Mouse (Mus musculus) embryonic facial prominence, embryonic 14.5 days (tissue): ENCODE results near the gene Kdelc2. TPM values are rescaled to one million over a fixed set of nuclear protein-coding genes. Genes with fewer than 3 reads are reported as not detected.

ENCODE experiments used
- ATAC-seq: fragments of 200-750 bp; cut with Nextera tagmentation; 2 replicates; pipeline ENCODE4 v1.8.0; 2017; ENCODE audit warnings: low read depth, moderate number of reproducible peaks, moderate TSS enrichment
- DNase-seq: peaks from one replicate; pipeline ENCODE4 v3.0.0-alpha.2; 2015; ENCODE audit warnings: low spot score
- H3K27ac ChIP-seq: fragments of 300-500 bp; sonication (generic); replicated peaks from 2 replicates; pipeline ENCODE4 v1.5.1; 2014; ENCODE audit warnings: low read depth, mild to moderate bottlenecking, low read length, moderate library complexity
- H3K27me3 ChIP-seq: fragments of 300-500 bp; sonication (generic); replicated peaks from 2 replicates; pipeline ENCODE4 v1.6.1; 2014; ENCODE audit warnings: low read length; ENCODE audit not compliant: control insufficient read depth, insufficient read depth
- H3K36me3 ChIP-seq: fragments of 300-500 bp; sonication (generic); 2 replicates; pipeline ENCODE4 v1.6.1; 2014; ENCODE audit warnings: low read length, mixed read lengths; ENCODE audit not compliant: control insufficient read depth, insufficient read depth
- H3K4me1 ChIP-seq: fragments of 300-500 bp; sonication (generic); 2 replicates; pipeline ENCODE4 v1.6.1; 2014; ENCODE audit warnings: antibody characterized with exemption, low read length; ENCODE audit not compliant: control insufficient read depth, insufficient read depth
- H3K4me2 ChIP-seq: fragments of 300-500 bp; sonication (generic); 2 replicates; pipeline ENCODE4 v1.6.1; 2014; ENCODE audit warnings: low read depth, mild to moderate bottlenecking, low read length, moderate library complexity, mixed read lengths
- H3K4me3 ChIP-seq: fragments of 300-500 bp; sonication (generic); 2 replicates; pipeline ENCODE4 v1.5.1; 2014; ENCODE audit warnings: low read depth, mild to moderate bottlenecking, low read length
- H3K9ac ChIP-seq: fragments of 300-500 bp; sonication (generic); 2 replicates; pipeline ENCODE4 v1.6.1; 2014; ENCODE audit warnings: low read depth, mild to moderate bottlenecking, low read length, moderate library complexity, mixed read lengths
- H3K9me3 ChIP-seq: fragments of 300-500 bp; sonication (generic); 2 replicates; pipeline ENCODE4 v1.6.1; 2016; ENCODE audit warnings: low read length; ENCODE audit not compliant: control insufficient read depth
- WGBS: fragments of 180-500 bp; shearing (Covaris S2); extraction: QIAGEN DNeasy Blood & Tissue Kit; methylation state at CpG from one replicate; pipeline ENCODE4 v1.1.7; 2014; 5-methylcytosine and 5-hydroxymethylcytosine counted together
- polyA plus RNA-seq: library from polyadenylated mRNA; unstranded; fragments of >200 nt; fragmentation: Nextera tagmentation; extraction: Ambion mirVana; gene quantifications from 2 replicates; pipeline ENCODE4 v1.2.1, GENCODE M21; 2014

Kdelc2 gene
- polyA plus RNA-seq, 1 experiment from 2014 or later, result 29.8 TPM

GRCm38 (mm10) chr9:53398388-53398700 is 14.5 kb downstream of the Kdelc2 start:
- Histone ChIP-seq H3K9me3 (no peaks in the 10 kb centered on the region), H3K4me1 (peaks cover 9% of the 10 kb centered on the region; the same call in 1 of the 2 replicates), H3K27ac (no peak overlapping the region), H3K36me3 (peaks cover 12% of the 10 kb centered on the region), H3K27me3 (no peaks in the 10 kb centered on the region), H3K4me2 (no peak overlapping the region), H3K9ac (no peak overlapping the region), H3K4me3 (no peak overlapping the region)
- 15% methylated on average over 5 of the region's 5 CpGs for WGBS
- ATAC-seq (no peak), DNase-seq (peak; percentile 34)

- WGBS, result 90% methylated on average over 8 of the region's 8 CpGs
- Histone ChIP-seq H3K4me3 (no peak overlapping the region), H3K9ac (no peak overlapping the region), H3K9me3 (no peaks in the 10 kb centered on the region), H3K4me1 (peaks cover 9% of the 10 kb centered on the region; the same call in 1 of the 2 replicates), H3K27me3 (no peaks in the 10 kb centered on the region), H3K36me3 (peaks cover 12% of the 10 kb centered on the region), H3K27ac (no peak overlapping the region), H3K4me2 (no peak overlapping the region)
- ATAC-seq, result no peak
- no peak for DNase-seq
Observed at GRCm38 (mm10) chr9:53399537-53399936, 15.7 kb downstream of the Kdelc2 start.

GRCm38 (mm10) chr9:53400696-53401095 is 16.9 kb downstream of the Kdelc2 start:
- no peak for ATAC-seq
- no peak overlapping the region for H3K9ac ChIP-seq
- no peak for DNase-seq
- H3K36me3 ChIP-seq, result peaks cover 12% of the 10 kb centered on the region
- no peak overlapping the region for H3K4me2 ChIP-seq
- no peaks in the 10 kb centered on the region for H3K27me3 ChIP-seq
- peaks cover 10% of the 10 kb centered on the region; the same call in 1 of the 2 replicates for H3K4me1 ChIP-seq
- no peak overlapping the region for H3K27ac ChIP-seq
- H3K9me3 ChIP-seq, result no peaks in the 10 kb centered on the region
- H3K4me3 ChIP-seq, result no peak overlapping the region
- WGBS, result 81% methylated on average over 4 of the region's 4 CpGs

GRCm38 (mm10) chr9:53401146-53401545 is 17.3 kb downstream of the Kdelc2 start:
- no peak overlapping the region for H3K4me2 ChIP-seq
- H3K27me3 ChIP-seq, result no peaks in the 10 kb centered on the region
- no peak overlapping the region for H3K4me3 ChIP-seq
- peaks cover 10% of the 10 kb centered on the region for H3K36me3 ChIP-seq
- no peak overlapping the region for H3K27ac ChIP-seq
- H3K9ac ChIP-seq, result no peak overlapping the region
- no peaks in the 10 kb centered on the region for H3K9me3 ChIP-seq
- H3K4me1 ChIP-seq, result peaks cover 12% of the 10 kb centered on the region; the same call in 1 of the 2 replicates
- WGBS, result 79% methylated on average over 8 of the region's 8 CpGs
- ATAC-seq (no peak), DNase-seq (no peak)

- Histone ChIP-seq H3K36me3 (peaks cover 7% of the 10 kb centered on the region; the same call in 1 of the 2 replicates), H3K4me1 (peaks cover 12% of the 10 kb centered on the region; the same call in 1 of the 2 replicates), H3K4me2 (peak within 1 kb of the TSS; percentile 44), H3K27me3 (no peaks in the 10 kb centered on the region), H3K4me3 (peak within 1 kb of the TSS; percentile 11), H3K9me3 (no peaks in the 10 kb centered on the region), H3K27ac (peak within 1 kb of the TSS; percentile 67), H3K9ac (peak within 1 kb of the TSS; percentile 40)
- WGBS, result 13% methylated on average over 11 of the region's 11 CpGs
- DNase-seq, result peak; percentile 88
- ATAC-seq, result peak; percentile 15; the same call in 1 of the 2 replicates
Observed at GRCm38 (mm10) chr9:53402291-53402711, 18.5 kb downstream of the Kdelc2 start, which contains the start of gene 4930550C14Rik. TSS of gene 4930550C14Rik (plus strand) at chr9:53402325.

GRCm38 (mm10) chr9:53402991-53403390 is 19.2 kb downstream of the Kdelc2 start:
- Histone ChIP-seq H3K9ac (no peak overlapping the region), H3K27me3 (no peaks in the 10 kb centered on the region), H3K36me3 (peaks cover under 1% of the 10 kb centered on the region; the same call in 1 of the 2 replicates), H3K27ac (peak overlapping the region; percentile 67), H3K4me1 (peaks cover 12% of the 10 kb centered on the region; the same call in 1 of the 2 replicates), H3K4me3 (no peak overlapping the region), H3K4me2 (peak overlapping the region; percentile 44), H3K9me3 (no peaks in the 10 kb centered on the region)
- ATAC-seq (peak; percentile 20), DNase-seq (peak; percentile 44)
- 53% methylated on average over 8 of the region's 8 CpGs for WGBS

- WGBS, result 87% methylated on average over 6 of the region's 6 CpGs
- H3K4me2 ChIP-seq, result no peak overlapping the region
Observed at GRCm38 (mm10) chr9:53404050-53404752, 20.4 kb downstream of the Kdelc2 start.

GRCm38 (mm10) chr9:53404753-53405722 is 21.2 kb downstream of the Kdelc2 start:
- ATAC-seq (peak; percentile 87), DNase-seq (peak; percentile 95)
- 24% methylated on average over 21 of the region's 21 CpGs for WGBS
- Histone ChIP-seq H3K36me3 (no peaks in the 10 kb centered on the region), H3K4me2 (peak overlapping the region; percentile 59), H3K4me3 (peak overlapping the region; percentile 36), H3K9me3 (no peaks in the 10 kb centered on the region), H3K4me1 (peaks cover 12% of the 10 kb centered on the region; the same call in 1 of the 2 replicates), H3K9ac (peak overlapping the region; percentile 52), H3K27me3 (no peaks in the 10 kb centered on the region), H3K27ac (peak overlapping the region; percentile 69)

More at GRCm38 (mm10) chr9:53404050-53404752, 20.4 kb downstream of the Kdelc2 start:
- no peak overlapping the region for H3K4me3 ChIP-seq
- H3K27ac ChIP-seq, result no peak overlapping the region
- no peaks in the 10 kb centered on the region for H3K9me3 ChIP-seq
- ATAC-seq (no peak), DNase-seq (peak; percentile 16)
- no peaks in the 10 kb centered on the region for H3K36me3 ChIP-seq
- H3K27me3 ChIP-seq, result no peaks in the 10 kb centered on the region
- no peak overlapping the region for H3K9ac ChIP-seq
- peaks cover 12% of the 10 kb centered on the region; the same call in 1 of the 2 replicates for H3K4me1 ChIP-seq
